Mouse (Mus musculus): ENCODE measurements around the gene Gna14. TPM values are rescaled to one million over a fixed set of nuclear protein-coding genes. Genes with fewer than 3 reads are reported as not detected.

Gna14 gene
- polyA plus RNA-seq, 2 experiments from 2014 or later: 2.9 to 5.5 TPM

DNA sequence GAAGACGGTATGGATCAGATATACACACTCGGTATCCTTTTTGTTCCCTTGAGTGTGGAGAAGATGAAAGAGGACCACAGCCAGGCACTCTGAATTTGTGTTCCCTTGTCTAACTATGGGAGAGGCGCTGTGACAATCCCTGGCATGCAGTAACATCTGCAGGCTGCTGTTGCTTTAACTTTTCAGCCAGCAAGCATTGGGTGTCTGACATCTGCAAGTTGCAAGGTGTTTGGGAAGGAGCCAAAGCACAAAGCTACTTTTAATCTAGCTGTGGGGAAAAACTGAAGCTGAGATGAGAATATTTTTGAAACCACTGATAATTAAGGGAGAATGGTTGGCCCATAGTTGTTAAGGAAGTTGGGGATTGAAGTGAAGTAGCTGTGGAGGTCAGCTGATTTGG is 83.0 kb downstream of the Gna14 start:
- ATAC-seq: no peak

DNA sequence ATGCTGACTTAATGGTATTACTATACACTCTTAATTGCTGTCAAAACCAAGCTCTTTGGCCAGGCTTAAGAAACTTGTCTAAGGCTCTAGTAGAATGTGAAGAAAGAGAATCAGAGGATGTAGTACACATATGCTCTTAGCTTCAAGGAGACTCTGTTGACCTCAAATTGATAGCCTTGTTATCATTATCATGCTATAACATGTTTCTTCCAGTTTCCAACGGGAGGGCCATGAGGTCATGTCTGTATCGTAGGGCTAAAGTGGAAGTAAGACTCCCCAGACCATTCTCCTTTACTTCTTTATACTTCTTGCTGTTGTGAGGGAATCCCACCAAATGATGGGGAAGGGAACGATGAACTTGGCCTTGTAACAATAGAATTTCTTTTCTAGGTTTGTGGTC is 85.0 kb downstream of the Gna14 start:
- no peak for ATAC-seq

DNA sequence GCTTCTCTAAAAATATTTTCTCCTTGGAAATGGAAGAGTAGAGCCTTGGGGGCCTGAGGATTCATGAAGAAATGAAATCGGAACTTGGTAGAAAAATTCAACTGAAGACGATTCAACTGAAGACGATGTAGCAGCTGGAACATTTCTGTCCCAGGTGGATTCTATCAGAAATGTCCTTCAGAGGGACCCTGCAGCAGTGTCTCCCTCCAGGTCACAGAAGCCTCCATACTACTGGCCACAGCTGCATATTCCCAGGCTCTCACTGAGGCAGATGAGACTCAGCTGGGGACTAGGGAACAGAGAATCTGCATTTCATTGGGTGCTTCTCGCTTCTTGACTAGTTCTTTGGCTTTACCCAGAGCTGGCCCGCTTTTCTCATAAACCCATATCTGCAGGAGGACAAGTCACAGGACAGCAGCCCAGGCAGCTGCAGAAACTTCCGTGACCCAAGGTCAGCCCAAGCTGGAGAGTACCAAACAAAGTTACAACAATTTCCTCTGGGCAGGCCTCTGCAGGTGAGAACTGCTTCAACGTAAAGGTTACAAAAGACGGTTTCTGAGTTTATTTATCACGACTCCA is 90.8 kb downstream of the Gna14 start:
- no peak for ATAC-seq

DNA sequence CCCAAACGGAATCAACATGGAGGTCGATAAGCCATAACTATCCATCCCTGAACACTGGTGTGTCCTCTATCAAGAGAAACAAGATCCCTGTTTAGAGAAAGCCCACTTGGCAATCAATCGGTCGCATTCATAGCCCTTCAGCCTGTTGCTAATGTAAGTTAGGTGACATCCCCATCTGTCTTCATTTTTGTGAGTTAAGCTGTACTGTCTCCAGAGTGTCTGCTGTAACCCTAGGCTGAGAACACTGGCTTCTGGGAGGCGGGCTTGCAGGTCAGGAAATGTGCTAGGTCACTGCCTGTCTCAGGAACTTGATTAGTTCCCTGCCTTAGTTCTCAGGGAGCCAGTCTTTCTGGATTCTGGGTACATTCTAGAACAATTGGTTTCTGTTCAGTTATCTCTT is 91.5 kb downstream of the Gna14 start:
- ATAC-seq: no peak

DNA sequence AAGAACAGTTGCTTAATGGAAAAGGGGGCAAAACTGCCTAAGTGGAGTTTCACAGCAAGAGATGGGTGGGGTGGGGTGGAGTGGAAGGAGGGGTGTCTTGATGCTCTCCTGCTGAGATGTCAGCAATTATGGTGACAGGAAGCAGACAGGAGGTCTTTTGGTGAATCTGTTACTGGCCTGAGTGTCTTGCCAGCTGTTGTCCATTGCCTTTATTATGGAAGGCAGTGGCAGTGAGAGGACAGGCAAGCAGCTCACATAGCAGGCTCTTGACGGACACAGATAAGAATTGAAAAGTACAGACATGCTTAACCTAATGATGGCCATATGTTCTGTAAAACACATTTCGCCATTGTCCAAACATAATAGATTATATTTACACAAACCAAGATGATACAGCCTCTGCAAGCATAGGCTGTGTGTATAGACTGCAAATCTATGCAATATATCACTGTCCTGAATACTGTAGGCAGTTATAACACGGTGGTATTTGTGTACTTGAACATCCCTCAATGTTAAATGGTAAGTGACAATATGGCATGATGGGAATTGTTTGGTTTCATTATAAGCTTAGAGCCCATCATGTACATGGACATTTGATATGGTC is 92.8 kb downstream of the Gna14 start:
- no peak for ATAC-seq

DNA sequence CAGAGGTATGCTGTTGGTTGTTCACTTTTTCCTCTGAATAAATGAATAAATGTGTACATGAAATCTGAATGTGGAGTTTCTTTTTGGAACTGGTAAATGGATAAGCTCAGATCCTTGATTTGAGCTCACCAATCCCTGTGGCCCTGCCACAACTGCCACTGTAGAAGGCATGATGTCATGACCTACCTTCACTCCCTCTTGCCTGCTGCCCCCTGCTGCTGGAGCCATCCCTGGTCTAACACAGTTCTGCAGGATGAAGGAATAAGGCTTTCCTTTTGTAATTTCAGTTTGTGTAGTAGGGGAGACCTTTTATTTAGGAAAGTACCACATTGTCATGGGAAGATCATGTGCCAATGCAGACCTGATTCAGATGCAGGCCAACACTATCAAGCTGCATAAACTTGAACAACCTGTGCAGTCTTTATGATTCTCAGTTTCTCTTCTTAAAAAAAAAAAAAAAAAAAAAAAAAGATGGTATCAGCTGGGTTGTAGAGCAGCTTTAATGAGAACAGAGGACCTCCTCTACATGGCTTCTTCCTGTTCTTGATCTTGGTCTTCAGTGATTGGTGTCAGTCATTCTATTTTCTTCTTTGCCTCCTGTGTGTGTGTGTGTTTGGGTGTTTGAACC is 93.8 kb downstream of the Gna14 start:
- ATAC-seq: peak; percentile 68

DNA sequence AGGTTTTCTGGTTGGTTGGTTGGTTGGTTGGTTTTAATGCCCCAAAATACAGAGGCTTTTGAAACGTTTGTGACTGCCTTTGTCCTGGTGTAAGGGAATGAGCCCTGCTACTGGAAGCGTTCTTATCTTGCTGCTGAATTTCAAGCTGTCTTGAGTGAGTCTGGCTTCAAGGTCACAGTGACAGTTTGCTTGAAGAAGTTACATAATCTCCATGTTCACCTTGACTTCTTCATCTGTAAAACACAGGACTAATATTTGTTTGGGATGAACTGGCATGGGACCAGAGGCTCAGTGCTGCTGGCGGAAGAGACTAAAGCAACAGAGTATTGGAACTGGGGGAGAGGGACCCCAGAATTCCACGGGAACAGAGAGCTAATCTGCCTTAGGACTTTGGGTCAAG is 94.4 kb downstream of the Gna14 start:
- no peak for ATAC-seq

DNA sequence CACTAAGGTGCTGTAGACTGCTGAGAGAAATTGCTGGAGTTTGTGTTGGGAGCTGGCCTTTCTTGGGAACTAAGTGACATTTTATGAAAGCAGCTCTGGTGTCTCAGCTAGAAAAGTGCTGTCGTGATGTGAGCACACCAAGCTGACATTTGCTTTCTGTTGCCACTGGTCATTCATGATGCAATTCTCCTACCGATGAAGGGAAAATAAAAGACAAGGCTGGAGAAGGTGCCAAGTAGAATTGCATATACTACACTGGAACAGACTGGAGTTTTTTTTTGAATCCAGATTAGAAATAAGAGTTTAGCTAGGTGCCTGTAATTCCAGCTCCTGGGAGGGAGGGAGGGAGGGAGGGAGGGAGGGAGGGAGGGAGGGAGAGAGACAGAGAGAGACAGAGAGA is 98.7 kb downstream of the Gna14 start:
- ATAC-seq: no peak

DNA sequence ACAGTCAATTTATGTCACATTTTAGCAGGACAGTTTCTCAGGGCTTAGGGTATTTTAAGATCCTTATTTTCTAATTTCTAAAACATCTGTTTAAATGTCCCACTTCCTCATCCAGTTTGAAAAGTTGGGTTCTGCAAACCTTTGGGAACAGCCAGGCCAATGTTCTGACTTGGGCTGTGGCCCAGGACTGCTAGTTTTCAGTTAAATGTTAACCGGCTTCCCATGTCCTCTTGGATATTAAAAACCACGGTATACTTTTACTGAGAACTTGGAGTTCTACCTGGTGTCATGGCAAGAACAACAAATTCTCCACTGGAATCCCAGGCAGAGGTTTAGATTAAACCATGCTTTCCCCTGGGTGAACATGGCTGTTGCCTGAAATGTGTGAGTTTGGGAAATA is 102.9 kb downstream of the Gna14 start:
- no peak for ATAC-seq

DNA sequence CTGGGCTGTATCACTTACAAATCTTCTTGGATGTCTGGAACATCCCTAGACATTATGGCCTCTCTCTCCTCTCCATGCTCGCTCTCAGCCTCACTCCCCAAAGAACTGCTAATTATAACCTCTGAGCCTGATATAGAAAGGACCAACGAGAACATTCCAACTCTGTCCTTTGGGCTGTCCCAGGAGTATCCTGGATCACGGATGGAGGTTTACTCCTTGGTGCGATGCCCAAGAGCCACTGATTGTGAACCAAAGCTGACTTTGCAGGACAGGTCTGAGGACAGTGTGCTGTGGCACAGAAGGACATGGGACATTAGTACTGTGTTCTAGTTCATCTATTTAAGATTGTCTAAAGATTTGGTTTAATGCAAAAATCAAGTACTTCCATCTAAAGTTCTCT is 108.1 kb downstream of the Gna14 start:
- no peak for ATAC-seq

DNA sequence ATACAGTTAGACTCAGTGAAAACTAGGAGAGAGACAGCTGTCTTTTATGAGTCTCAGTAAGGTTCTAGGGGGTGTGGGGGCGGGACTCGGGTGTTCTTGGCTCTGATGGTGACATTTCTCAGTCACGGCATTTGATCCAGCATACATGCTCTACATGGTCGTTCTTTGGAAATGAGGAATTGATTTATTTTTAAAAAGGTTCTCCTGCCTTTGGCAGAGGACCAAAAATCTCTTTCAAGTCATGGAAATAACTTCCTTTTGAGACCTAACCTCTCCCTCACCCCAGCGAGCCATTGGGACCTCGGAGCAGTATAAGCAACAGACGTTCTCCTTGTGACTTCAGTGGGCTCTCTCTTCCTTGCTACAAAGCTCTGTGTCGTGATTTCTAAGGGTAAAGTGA is 121.4 kb downstream of the Gna14 start:
- no peak for ATAC-seq

DNA sequence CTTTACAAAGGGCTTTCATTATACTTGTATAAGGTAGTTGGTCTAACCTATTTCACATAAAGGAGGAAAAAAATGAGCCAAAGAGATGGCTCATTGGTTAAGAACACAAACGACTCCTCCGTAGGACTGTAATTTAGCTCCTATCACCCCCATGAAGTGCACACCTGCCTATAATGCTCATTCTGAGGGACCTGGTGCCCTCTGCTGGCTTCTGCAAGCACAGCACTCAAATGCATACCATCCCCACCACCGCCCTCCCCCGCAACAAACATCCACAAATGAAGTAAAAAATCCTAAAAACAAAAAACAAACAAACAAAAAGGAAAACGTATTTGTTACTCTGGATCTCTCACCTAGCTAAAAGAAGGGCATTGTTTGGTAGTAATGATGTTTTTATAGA is 122.4 kb downstream of the Gna14 start:
- ATAC-seq: peak; percentile 32

DNA sequence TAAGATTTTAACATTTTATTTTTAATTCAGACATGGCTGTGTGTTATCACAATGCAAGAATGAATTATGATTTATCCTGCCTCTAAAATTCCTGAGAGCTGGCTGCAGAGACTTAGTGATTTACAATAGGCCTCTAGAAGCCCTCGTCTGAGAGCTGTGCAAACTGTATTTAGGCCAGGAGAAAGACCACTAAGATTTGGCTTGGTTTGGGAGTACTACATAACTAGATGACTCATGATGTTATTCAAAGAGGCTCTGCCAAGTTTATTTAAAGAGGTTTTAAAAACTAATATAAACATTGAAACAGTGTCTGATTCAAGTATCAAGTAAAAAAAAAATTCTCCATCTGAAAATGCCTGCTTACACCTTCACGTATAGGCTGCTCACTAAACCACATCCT is 123.0 kb downstream of the Gna14 start:
- no peak for ATAC-seq

DNA sequence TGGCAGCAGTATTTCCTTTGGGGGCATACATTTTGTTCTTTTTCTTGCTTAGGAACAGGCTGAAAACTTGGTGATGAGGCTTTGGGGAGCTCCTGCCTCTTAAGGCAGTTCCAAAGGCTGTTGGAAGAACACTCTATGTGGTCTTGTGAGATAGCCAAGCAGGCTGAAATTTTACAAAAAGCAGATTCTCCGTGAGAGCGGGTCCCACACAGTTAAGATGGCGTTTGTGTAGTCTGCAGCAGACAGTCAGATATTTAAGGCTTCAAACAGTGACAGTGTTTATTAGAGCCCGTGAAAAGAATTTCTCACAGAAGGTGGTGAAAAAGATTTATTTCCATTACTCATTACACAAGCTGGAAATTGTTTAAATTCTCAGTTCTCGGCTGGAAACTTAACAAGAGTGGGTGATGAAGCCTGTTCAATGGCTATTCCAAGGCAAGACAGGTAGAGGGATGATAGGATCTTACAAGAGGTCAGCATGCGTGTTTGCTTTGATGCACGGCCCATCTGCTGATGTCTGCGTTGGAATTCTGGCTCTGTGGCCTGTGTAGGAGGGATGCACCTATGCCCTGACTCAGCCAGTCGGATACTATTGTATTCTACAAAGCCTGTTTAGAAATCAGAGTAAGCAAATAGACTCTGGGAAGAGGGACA is 123.8 kb downstream of the Gna14 start:
- ATAC-seq: no peak

DNA sequence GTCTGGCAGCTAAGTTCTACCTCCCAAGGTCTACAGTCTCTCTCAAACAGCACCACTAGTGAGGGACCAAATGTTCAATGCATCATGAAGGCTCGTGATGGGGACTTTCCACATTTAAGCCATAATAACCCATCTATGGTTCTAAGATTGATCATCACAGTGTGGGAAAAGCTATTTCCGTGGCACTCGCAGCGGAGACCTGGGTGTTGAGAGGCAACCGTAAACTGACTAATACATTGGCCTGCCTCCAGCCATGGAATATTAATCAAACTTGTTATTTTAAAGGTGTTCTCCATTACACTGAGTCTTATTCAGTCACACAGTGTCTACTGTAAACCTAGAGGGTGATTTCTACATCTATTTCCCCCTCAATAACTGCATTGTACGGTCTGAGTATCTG is 127.1 kb downstream of the Gna14 start:
- no peak for ATAC-seq

DNA sequence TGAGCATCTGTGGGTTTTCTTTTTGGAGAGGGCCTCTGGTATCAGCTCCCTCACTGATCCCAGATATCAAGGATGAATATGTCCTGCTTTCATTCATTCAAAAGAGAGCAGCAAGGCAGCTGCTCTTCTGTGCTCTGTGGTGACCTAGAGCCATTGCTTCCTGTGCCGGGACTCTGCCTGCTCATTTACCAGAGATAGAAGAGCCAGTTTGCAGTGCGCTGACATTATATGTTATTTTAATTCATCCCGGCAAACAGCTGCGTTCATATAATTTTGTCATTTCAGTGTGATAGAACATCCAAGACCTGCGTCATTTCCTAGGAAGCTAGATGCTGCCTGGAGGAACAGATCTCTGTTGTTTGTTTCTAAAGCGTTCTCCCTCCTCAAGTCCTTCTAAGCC is 141.2 kb downstream of the Gna14 start:
- ATAC-seq: no peak

DNA sequence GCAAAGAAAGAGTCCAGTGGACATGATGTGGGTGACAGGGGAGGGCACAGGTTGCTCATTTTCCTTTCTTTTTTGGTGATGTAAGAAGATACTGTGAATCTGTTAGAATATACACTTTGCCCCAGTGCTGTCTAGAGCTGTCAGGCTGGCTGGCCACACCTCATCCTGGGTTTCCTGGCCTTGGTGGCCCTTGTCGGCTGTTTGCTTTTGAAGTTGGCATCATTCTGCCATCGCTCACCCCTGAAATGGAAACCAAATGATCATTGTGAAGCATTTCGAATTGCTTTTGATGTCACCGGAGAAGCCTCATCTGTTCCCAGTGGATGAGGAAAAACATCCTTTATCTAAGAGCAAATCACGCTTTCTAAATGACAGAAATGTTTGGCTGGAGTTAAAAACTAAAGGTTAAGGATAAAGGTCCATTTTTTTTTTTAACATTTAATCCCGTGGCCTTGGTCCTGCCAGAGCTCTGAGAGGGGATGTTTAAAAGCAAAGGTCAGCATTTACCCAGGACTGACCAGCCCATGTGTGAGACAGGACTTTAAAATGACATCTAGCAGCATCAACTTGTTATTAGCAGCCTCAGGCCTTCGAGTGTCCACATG is 144.2 kb downstream of the Gna14 start:
- no peak for ATAC-seq

DNA sequence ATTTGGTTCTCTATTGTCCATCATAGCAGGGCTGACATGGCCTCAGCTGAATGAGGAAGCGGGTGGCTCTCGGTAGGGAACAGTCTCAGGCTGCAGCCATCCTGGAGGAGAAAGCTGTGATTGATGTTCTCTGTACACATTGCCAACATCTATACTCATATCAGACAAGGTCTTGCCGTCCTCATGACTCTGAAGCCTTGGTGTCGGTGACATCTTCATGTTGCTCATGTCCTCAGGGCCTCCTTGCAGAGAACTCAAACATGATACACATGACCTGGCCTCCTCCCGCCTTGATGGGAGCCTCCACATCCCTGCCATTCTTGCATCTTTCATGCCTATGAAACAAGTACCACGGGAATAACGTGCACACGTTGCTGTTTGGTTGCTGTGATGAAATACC is 144.9 kb downstream of the Gna14 start:
- no peak for ATAC-seq

DNA sequence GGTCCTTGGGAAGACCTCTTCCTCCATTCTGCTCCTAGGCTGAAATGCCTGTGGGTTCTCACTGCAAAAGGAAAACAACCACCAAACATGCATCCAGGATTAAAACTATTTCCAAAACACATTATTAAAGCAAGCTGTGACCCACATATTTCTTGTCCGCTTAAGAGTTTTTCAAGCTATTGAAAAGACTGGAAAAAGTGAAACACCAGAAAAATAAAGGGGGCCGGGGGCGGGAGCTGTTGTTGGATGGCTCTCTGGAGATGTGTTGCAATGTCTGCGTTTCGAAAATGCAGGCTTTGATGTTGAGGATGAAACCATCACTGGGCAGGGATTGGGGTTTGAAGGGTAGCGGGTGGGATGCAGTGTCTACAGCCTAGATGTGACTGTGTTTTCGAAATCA is 149.0 kb downstream of the Gna14 start:
- ATAC-seq: no peak

DNA sequence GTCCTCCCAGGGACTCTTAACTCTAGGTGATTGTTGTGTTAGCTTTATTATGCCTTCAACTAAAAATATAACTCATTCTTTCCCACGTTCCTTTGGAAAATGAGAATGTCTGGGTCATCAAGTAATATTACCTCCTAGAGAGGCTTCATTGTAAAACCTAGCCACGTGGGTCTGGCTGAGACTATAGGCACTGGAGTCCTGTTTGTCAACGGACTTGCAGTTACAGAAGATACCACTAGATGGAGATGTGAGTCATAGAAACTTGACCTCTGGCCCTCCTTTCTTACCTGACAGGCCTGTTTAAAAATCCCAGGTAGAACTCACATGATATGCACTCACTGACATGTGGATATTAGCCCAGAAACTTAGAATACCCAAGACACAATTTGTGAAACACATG is 149.8 kb downstream of the Gna14 start:
- ATAC-seq: peak; percentile 53

DNA sequence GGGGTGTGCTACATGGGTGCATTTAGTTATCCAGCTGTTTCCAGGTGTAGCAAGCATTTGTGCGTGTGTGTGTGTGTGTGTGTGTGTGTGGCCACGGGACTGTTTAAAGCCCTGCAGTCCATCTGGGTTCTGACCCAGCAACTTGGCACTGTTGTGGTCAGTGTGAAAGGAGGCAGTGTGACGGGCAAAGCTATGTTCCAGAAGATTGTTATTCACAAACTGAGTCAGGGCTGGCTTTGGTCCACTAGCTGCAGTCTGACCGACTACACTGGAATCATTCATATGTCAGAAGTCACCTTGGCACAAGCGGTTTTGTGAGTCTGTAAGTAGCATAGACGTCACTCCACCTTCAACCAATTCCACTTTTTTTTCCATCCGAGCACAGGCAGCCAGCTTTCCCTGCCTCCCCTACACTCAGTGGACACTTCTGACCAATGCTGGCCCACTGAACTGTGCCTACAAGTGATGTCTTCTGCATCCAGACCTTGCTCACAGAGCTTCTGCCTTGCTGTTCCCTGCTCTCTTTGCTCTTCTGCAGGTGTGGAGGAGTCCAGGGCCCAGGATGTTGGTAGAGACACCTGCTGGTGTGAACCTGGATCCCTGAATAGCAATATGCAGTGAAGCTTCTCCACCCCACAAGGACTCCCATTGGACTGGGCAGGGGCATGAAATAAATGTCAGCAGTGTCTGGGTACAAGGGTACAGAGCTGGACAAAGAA is 157.9 kb downstream of the Gna14 start:
- no peak for ATAC-seq

DNA sequence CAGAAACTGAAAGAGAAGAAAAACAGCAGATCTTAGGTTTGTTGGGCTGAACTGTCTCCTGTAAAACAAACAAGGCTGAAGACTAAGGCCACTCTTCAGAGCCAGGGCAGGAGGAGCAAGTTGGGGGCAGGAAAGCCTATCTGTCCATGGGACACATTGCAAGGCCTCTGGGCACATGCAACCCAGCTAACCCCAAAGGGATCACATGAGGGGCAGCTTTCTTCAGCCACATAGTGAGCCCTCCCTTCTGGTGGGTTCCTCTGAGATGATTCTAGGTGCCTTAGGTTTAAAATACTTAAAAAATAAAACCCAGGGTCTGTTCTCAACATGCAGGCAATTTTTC is 158.4 kb downstream of the Gna14 start:
- no peak for ATAC-seq

DNA sequence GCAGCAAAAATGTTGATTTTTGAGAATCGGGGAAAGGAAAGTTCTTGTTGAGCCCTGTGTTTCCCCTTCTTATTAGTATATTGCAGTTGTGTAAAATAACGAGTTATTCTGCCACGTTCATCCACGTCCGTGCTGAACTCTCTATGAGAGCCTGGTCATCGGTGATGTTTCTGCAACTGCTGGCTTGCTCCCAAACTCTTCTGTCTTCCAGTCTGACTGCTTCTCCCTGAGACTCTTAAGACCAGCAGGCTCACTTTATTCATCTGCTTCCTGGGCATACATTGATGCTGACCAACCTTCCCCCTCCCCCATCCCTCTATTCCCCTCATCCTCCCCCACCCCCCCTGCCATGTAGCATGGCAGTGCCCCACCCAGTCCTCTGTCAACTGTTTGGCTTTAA is 161.7 kb downstream of the Gna14 start:
- ATAC-seq: no peak

All from CD4-positive, CD25-positive, alpha-beta regulatory T cell, adult 4 months (primary cell).